Mouse (Mus musculus) ovary, postnatal 14 days (tissue): ENCODE results near the gene Clasp2.
"Not testable (repeated sequence)": the region's sequence is repeated elsewhere in the genome, so short reads cannot be mapped to it uniquely, and the experiment has no call there.

Source experiments
- DNase-seq: peaks from one replicate; pipeline ENCODE4 v3.0.0; 2022; ENCODE audit warnings: low spot score

Clasp2 gene

DNA sequence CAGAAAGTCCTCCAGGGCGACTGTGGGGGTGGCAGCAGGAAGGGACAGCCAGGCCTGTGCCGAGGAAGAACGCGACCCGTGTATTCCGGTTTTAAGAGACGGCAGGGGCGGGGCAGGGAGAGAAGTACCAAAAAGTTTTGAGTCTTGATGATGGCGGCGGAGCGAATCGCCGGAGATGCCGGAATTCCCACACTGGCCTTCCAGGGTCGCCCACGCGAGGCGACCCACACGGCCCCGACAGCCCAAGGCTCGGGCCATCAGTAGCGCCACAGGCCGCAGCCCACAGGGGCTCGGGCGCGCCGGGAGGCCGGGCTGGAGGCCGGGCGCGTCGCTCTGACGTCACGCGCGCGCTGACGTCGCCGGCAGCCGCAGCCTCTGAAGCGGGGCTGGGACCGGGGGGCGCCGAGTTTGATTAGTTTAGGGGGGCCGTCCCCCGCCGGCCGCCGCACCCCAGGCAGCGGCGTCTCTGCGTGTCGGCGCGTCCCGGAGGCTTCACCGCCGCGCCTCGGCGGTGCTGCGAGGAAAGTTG, at the start of gene Clasp2:
TSS of gene Clasp2 (plus strand) at position 366 of the 529 bp plus-strand sequence.
- DNase-seq, result peak; percentile 76

- DNase-seq, result no peak
Measured at GRCm38 (mm10) chr9:113701441-113702160, 39.7 kb upstream of the Clasp2 start.

GRCm38 (mm10) chr9:113706108-113706507, 35.2 kb upstream of the Clasp2 start:
- no peak for DNase-seq

DNA sequence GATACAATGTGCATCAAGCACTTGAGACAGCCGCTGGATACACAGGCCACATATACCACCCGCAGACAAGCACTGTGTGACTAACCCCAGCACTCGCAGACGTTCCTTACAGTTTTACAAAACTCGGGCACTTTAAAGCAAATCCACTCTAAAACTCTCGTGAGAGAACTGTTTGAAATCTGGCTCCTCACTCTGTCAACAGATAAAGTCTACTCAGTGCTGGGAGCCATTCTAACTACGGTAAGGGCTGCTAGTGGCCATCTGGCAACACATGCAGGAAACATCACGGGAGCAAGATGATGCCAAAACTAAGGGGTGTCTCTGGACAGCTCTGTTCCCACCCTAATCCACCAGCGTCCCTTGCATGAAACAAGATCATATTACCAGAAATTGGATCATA, 34.4 kb upstream of the Clasp2 start:
- DNase-seq, result no peak

DNA sequence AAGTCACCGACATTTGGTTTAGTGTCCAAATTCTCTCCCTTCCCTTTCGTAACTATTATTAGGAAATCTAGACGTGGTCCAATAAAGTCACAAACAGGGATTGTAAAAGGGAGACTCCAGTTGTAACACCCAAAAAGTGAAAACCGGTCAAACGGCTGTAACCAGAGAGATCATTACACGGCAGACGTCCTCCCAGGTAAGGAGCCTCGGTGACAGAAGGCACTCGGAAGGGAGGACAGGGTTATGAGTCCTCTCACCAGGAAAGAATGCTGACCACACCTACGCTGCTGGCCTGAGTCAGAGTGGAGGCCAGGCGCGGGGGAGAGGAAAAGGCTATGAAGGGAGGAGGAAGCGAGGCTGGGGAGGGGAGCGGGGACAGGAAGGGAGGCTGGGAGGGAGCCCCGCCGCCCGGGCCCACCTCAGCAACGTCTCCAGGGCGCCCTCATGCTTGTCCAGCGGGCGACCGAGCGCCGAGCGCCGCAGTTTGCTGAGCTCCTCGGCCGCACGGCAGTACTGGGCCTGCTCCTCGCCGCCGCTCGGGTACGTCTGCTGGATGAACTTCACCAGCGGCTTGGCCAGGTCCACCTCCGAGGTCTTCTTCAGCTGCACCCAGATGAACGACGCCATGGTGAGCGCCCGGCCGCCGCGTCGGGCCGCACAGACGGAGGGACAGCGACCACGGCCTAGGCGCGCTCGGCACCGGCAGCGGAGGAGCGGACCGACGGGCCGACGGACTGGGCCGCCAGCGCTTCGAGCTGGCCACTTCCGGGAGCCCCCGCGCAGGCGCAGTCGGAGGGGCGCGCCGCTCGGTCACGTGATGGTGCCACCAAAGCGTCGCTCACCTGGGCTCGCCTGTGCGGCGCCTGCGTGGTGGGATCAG, 33.6 kb upstream of the Clasp2 start, which contains the start of gene Pdcd6ip:
TSS of gene Pdcd6ip (minus strand) at position 779 of the 880 bp plus-strand sequence.
- DNase-seq, result peak; percentile 92

- DNase-seq, result no peak
Measured at GRCm38 (mm10) chr9:113708361-113709280, 32.7 kb upstream of the Clasp2 start.

GRCm38 (mm10) chr9:113710871-113711270, 30.4 kb upstream of the Clasp2 start:
- DNase-seq, result no peak

DNA sequence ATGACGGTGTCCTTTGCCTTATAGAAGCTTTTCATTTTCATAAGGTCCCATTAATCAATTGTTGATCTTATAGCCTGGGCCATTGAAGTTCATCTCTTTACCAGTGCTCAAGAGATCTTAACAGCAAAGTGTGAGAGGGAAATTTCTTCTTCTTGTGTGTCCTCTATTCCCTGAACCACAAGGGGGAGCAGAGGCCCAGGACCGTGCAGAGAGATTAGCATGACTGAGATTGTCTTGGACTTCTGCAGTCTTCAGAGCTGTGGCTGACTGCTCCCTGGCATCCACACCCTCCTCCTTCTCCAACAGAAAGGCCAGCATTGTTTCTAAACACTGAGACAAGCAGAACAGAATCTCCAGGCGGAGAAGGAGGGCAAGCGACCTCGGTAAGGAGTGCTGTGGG, 22.2 kb upstream of the Clasp2 start:
- DNase-seq, result no peak

DNA sequence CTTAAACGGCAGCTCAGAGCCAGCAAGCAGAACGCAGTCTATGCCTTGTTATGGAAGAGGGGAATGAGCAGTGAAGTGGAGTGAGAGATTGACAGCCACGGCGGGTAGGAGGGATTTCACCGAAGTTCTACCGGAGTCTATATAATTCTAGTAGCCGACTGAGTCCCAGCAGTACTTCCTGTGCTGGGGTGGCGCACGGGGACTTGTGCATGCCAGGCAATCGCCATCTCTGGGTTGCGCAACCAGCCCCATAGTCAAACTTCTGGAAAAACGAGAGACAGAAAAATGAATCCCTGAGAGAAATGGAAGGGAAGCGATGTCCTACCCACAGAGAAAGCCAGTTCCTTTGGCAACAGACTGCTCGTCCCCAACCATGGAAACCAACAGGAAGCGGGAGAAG, 16.6 kb upstream of the Clasp2 start:
- no peak for DNase-seq

GRCm38 (mm10) chr9:113725609-113726008, 15.7 kb upstream of the Clasp2 start:
- not testable (repeated sequence) for DNase-seq

DNA sequence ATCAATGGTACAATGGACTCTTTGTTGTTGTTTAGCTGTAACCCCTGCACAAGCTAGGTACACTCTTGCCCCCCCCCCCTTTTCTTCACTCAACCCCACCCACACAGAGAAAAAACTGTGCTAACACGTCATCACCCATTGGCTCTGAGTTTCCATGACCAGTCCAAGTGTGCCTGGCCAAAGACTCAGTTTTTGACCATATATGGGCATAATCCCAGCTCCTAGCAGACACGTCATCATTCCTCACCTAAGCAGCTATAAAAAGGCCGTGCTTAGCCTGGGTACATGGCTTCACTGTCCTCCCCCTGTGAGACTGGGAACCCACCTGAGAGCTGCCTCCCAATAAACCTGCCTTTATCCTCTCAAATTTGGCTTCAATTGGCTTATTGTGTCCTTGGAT, 15.1 kb upstream of the Clasp2 start:
- DNase-seq, result no peak

DNA sequence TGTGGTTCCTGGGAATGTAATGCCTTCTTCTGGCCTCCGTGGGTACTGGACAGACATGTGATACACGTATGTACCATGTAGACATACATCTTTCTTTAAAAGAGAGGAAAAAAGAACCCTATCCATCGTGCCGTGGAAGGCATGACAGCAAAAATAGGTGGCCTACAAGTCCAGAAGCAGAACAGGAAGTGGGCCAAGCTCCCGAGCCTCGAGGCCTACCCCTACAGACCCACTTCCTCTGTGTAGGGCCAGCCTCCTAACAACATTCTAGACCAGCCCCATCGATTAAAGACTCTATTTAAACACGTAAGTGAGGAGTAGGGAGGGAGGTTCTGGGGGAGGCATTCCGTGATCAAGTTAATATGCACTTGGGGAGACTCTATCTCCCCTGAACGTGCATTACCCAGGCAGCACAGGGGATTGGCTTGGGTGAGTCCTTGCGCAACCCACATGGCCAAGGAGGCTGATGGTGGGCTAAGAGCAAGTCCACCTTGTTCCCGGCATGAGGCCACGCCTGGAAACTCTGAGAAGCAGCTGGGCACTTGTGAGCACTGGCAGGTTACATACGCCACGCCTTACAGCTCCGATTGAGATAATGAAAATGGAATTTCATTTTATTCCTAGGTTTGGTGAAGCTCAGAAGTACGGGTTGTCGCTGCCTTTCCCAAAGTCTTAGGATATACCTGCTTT, 14.1 kb upstream of the Clasp2 start:
- no peak for DNase-seq

DNA sequence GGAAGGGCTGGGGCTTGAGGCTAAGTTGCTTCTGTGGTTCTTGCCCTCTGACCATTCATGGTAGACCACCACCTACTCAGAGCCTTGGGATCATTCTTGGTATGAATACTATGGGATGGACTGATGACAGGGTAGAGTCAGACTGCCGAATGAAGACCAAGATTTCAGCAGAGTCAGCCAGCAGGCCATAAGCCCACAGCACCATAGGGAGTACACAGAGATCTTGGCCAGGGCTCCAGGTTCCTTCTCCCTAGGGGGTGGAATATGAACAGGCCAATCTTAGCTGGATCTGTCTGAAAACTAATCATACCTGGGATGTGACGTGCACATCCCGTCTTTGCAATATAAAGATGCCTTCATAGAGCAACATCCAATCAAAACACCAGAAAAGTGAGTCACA, 9.7 kb upstream of the Clasp2 start:
- no peak for DNase-seq

- DNase-seq, result no peak
Measured at GRCm38 (mm10) chr9:113735920-113736319, 5.4 kb upstream of the Clasp2 start.

DNA sequence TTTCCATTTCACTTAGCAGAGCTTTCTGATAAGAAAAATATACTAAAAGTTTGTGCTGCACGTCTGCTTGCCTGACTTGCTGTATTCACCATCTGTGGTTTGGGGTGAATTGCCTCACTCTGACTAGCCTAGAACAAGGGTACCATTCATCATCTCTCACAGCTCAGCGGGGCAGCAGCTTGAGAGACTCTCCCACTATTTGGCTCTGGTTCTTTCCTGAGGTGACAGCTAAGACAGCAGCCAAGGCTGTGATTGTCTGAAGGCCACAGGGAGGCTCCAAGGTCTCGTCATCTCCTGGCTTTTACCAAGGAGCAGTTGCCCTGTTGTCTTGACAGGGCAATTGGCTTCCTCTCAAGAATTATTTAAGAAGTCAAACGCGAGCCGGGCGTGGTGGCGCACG, 3.3 kb upstream of the Clasp2 start:
- DNase-seq, result no peak

DNA sequence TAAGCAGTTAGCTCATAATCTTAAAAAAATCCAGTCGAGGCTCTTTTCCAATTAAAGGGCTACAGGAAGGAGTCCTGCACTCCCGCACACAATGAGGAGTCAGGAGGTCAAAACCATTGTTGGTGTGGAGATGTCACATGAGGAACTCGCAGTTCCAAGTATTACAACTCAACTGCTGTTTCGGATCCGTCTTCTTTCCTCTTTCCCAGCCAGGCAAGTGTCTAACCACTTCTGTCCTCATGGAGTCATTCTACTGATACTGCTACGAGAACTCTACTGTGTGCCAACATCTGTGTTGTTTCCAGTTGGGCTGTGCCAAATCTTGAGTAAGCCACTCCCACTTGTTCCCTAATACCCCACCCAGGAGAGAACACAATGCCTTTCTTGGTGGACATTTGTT, 2.3 kb upstream of the Clasp2 start:
- DNase-seq, result no peak

- DNase-seq, result peak; percentile 46
Measured at GRCm38 (mm10) chr9:113741637-113742137, 414 bp downstream of the Clasp2 start.

DNA sequence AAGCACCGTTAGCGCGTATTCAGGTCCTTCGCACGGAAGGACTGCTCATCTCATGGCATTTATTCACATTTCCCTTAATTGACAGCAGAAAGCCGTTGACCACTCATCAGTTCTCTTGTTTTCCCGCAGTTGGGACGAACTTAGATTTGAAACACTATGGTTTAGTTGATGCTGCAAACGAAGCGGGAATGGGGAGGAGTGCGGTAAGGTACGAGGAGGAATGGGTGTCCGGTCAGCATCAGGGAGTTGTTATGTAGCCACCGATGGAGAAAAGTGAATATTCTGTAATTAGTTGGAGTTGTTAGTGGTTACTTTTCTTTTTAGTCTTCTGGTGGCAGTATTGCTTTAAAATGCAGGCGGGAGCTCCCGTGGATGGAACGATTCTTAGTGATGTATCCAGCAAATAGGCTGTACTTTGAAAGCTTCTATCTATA, 1.1 kb downstream of the Clasp2 start:
- no peak for DNase-seq

DNA sequence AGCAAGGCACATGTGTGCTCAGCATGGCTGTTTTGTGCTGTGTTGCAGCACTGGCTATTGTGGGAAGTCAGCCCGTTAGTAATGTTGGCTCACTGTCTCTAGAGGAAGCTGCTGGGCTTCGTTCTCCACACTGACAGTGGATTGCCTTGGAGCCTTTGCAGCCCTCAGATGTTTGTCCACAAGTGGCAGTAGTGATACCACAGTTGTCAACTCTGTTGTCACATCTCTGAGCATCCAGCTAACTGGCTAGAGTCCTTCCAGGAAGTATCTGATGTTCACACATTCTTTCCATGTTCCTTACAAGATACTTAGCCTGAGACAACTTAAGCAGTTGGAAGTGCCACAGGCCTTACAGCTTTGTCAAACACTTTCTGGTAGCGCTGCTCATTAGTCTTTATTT, 2.0 kb downstream of the Clasp2 start:
- no peak for DNase-seq

DNA sequence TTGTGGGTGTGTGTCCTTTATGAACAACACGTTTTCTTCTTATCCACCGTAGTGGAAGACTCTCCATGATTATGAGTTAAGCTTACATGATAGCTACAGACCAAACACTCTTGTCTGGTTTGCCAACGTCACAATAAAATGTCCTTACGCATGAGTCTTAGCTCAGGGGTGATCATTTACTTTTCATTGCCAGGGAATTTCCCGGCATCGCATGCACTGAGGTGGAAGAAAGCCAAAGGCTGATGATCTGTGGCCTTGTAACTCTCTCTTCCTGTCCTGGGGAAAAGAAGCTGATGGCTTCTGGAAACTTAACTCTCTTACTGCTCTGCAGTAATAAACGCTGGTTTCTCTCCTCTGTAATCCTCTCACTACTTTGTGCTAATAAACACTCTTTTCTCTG, 8.1 kb downstream of the Clasp2 start:
- DNase-seq, result no peak
